Mouse (Mus musculus) ZHBTc4 (cell line): ENCODE measurements around the gene Rbfox2.

ENCODE experiments used
- DNase-seq: peaks from one replicate; pipeline ENCODE4 v3.0.0-alpha.2; 2011; ENCODE audit warnings: low read depth, low spot score

Gene Rbfox2

DNA sequence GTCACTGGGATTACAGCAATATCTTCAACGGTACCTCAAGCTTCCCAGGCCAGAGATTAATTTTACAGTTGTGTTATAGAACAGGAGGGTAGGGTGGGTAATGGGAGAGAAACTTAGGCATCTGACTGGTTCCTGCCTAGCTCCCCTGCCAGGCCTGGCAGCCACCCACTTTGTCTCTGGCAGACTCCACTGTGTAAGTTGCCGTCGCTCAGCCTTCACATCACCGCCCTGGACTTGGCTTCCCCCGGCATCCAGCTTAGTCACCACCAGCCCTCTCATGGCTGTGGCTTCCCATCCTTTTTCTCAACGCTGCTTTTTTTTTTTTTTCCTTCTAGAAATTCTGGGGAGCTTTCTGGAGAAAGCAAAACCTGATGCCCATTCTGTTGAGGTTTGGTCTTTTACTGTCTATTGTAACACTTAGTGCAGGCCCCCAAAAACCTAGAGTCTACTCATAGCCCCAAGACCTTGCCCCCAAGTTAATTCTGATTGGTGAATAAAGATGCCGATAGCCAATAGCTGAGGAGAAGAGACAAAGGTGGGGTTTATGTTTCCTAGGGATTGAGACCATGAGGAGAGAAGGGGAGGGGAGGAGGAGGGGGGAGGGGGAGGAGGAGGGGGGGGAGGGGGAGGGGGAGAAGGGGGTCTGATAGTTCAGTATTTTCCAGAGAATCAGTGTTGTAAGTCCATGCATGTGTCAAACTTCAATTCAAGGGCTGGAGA, 25.6 kb upstream of the Rbfox2 start:
- DNase-seq = no peak

DNA sequence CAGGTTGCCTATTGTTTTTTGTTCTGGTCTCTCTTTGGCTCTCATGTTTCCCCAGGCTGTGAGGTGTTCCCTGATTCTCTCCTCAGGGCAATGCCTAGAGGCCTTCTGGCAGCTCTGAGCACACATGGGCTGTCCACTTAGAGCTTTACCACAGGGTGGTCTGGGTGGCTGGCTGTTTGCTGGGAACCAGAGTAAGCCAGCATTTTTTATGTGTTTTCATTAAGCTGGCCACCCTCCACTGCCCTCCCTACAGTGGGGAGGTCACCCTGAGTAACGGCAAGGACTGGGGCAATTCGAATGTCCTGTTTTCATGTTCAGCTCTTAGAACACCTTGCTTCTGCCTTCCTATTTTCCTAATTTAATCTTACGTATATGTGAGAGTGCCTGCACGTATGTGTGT, 24.6 kb upstream of the Rbfox2 start:
- no peak for DNase-seq

DNA sequence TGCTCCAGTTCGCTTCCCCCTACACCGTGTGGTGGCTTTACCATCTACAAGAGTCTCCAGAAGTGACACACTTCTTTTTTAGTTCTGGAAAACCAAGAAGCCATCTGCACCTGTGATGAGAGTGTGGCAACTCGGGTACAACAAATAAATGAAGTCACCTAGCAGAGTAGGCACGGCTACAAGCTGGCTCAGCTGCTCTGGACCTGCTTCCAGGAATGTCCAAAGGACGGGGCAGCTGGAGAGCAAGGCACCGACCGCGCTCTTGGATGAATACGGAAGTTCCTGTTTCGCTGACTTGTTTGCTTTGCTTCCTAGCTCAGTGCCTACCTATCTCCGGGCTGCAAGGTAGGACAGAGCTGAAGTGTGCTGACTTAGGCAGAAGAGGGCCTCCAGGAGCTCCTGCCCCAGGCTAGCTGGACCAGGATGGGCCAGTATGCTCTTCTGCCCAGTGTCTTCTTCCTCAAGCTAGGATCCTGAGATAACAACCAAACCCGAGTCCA, 22.9 kb upstream of the Rbfox2 start:
- DNase-seq = no peak

DNA sequence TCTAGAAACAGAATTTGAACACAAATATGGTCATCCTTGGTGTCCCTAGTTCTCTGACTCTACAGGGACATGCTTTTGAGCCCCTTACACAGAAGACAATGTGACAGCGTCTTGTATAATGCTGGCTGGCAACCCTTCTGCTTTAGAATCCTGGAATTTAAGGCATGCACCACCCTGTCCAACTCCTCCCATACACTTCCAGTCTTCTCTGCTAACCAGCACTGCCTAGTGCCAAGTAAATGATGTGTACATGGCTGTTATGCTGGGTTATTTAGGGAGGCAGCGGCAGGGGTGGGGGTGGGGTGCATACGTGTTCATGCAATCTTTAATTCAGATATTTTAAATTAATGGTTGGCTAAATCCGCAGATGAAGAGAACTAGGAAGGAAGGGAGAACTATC, 19.6 kb upstream of the Rbfox2 start:
- DNase-seq = no peak

DNA sequence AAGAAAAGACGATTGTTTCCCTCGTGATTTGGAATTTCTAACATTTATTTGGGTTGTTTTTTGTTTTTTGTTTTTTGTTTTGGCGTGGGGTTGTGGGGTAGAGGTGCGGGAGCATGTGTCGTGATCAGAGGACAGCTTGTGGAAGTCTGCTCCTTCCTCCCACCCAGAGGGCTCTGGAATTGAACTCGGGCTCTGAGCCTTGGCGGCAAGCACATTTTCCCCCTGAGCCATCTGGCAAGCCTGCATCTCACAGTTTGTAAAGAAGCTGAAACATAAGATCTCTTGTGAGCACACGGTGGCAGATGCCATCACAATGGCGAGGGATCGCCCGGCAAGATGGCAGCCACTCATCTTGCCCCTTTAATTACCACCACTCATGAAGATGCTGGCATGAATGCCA, 17.6 kb upstream of the Rbfox2 start:
- DNase-seq = no peak

DNA sequence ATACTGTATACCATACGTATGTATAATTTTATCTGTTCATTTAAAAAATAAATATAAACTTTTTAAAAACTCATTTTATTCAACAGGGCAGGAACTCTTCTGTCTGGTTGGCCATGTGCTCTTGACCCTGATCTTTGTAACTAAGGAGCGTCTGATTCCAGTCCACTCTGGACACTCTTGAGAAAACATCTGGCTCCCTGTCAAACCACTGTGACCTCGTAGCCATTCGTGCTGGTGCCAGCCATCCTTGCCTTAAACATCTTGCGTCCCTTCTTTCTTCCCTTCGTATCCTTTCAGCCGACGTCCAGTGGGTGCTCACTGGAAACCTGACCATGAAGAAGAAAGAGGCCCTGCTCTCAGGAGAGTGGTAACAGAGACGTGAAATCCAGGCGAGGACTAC, 16.4 kb upstream of the Rbfox2 start:
- no peak for DNase-seq

DNA sequence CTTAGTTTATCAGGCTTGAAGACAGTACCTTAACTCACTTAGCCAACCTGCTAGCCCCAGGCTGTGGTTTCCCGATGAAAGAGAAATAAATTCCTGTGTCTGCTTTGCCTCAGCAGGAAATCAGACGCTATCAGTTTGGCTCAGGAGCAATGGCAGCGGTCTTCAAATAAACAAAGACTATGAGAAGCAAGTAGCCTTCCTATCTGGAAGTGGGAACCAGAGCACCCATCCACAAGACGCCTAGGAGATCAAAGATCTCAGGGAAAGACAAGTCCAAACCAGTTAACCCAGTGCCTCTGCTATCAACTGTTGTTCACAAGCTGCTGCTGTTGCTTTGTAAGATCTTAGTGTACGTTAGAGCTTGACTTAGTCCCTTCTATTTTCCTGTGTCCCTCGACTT, 6.9 kb upstream of the Rbfox2 start:
- peak; percentile 70 for DNase-seq

DNA sequence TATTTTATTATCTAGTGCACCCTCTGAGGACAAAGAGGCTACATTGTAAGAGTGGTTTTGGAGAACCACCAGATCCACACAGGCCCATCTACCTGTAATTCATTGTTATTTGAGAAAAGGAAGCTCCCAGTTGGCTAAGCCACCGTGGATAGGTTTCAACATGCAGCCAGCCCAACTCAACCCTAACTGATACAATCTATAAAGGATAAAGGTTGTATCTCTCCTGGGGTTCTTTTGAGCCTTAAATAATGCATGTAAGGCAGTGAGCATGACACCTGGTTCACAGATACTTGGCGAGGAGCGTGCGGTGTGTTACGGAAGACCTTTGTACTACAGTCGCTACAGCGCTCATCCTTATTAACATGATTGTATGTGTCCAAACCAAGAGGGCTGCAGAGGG, 6.0 kb upstream of the Rbfox2 start:
- DNase-seq = no peak

DNA sequence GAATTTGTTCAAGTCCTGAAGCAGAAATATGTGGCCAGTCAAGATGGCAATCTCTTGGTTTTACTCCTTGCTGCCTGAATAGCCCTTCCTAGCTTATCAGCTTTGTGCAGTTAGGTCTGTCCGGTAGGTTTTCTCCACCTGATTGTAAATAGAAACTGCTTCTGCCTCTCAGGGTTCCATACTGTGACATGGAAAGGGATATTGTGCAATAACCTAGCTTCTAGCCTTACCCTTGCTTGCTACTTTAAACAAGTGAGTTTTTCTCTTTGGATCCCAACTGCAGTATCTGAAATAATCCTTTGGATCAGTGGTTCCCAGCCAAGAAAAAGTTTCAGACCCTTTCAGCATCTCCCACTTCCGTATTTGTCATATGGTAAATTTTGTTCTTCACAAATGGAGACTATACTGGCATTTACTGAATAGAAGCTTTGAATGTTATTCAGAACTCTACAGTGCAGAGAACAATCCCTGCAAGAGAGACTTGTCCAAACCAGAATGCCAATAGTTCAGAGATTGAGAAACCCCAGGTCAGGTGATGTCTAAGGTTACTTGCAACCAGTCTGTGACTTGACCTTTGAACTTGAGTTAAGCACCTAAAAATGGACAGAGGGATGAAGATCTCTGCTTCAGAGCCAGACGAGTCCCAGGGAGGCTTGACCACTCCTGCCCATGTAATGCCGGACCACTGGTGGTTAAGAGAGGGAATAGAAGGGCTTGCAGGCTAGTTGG, 1.1 kb upstream of the Rbfox2 start:
- no peak for DNase-seq

DNA sequence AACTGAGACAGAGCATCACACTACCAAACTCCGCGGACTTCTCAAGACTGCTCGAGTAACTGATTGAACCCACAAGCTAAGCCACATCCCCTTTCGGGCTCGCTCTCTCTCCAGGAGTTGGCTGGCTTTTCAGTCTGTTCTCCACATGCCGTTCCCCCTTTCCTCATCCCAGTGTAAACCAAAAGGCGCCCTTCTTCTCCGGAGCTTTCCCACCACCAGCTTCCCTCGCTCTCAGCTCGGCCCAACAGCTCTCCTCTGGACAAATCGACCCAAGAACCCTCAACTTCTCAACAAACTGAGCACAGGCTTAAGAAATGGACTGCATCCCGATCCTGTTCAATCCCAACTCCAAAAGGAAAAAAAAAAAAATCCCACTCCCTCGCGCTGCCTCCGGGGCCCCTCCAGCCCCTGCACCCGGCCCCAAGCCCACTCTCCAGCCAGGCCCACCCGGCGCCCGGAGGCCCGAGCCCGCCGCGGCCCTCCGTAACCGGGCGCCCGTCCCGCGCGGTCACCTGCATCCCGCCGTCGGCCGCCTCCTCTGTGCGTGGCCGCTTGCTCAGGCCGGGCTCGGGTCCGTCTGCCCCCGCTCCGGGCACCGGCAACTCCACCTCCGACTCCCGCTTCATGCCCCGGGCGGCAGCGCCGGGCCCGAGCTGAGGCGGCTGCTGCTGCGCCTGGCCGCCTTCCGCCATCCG, 805 bp downstream of the Rbfox2 start:
- peak; percentile 55 for DNase-seq

DNA sequence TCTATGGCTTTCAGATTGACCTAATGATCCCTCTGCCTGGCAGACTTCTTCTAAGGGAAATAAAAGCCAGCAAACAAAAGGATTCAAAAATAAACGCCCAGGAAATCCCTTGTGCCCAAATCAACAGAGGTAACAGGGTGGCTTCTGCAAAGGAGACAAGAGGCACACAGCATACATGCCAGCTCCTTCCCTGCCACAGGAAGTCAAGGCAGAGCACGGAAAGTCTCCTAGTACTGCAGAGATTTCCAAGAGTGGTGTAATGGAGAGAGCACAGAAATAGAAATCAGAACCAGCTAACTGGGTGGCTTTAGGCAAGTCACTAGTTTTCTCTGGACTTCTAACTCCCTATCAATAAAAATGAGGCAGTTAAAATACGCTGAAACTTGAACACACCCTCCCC, 1.8 kb downstream of the Rbfox2 start:
- DNase-seq = no peak

DNA sequence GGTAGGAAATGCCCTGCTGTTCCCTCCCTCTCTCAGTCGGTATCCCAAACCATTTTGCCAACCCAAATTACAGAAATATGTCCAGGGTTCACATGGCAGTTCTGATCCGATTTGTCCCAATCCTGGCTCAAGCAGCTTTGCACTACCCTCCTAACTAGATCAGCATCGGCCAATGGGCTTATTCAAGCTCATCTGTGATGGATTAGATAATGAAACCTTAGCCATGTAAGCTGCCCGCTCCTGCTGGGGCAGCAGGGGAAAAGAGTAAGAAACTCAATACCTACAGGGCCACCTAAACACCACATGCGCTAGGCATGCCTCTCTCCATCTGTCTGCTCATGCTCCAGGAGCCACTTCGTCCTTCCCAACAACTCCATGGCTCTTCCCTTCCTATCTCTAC, 5.7 kb downstream of the Rbfox2 start:
- no peak for DNase-seq

DNA sequence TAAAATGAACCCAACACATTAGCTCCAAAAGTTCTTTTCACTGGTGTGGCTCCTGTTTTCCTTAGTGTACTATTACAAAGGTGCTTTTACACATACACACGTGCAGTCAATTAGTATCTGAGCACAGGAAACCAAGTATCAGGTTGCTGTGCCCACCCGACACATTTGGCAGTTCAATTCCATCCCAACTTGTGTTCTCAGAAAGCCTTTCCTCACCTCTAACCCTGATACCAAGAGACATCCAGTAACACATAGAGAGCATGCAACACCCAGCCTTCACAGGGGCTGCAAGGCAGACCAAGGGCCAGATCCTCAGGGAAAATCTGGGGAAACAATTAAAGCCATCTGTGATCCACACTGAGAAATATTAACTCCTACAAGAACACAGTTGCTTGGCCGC, 8.2 kb downstream of the Rbfox2 start:
- DNase-seq = no peak

DNA sequence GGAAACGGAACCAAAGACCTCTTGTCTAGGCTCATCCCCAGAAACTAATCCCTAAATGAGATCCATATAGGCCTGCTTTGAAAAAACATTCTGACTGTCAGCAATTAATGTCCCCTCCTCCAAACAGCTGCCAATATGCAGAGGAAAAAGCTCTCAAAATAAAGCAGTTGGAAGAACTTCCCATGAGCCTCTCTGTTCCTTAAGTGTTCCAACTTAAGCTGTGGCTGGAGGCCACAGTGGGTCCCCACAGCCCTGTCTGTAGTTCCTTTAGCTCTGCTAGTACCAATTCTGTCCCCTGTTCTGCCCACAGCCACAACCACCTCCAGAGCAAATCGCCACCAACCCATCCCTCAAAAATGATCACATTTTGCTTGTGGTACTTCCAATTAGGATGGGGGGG, 10.2 kb downstream of the Rbfox2 start:
- DNase-seq = no peak

DNA sequence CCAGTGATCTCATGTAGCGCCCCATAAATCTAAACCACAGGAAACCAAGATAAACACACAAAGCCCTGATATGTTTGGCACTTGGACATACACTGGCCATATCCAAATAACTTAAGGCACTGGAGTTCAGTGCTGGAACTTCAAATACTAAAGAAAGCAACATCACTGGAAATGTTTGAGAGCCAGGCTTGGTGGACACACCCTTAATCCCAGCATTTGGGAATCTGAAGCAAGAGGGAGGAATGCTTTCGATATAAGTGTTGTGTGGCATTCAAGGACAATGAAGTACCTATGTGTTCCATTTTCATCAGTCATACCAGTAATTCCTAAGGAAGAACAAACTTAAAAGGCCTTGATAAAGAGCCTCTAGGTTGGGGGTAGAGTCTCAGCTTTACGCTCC, 13.3 kb downstream of the Rbfox2 start:
- no peak for DNase-seq

DNA sequence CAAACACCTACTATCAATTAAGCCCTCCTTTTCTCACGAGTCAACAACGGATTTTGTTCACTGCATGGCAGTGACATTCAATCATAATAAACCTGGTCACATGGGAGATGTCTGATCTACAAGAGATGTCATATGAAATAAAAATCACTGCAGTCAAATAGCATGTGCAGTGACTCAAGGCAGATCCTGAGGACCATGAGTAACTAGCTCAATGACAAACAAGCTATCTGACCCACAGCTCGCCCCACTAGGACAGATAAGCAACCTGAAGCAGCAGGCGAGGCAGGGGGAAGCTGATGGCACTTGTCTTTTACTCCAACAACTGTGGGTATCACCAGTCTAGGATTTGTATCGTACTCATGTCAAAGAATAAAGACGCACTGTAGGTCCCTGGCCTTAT, 14.4 kb downstream of the Rbfox2 start:
- DNase-seq = no peak

DNA sequence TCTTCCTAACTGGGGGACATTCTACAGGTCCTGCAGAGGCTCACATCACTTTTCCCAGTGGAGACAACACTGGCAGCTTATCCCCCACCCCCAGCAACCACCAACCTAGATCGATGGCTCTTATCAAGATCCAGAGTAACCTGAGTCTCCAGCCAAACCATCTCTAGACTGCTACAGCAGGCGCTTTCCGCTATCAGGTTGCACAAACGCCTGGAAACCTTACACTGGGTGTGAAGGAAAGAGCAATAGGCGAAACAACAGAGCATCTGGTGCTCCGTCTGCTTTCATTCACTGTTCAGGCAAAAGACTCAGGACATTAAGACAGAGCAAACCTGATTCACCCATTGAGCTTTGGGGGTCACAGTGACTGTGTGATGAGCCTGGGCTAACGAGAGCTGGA, 15.3 kb downstream of the Rbfox2 start:
- no peak for DNase-seq

DNA sequence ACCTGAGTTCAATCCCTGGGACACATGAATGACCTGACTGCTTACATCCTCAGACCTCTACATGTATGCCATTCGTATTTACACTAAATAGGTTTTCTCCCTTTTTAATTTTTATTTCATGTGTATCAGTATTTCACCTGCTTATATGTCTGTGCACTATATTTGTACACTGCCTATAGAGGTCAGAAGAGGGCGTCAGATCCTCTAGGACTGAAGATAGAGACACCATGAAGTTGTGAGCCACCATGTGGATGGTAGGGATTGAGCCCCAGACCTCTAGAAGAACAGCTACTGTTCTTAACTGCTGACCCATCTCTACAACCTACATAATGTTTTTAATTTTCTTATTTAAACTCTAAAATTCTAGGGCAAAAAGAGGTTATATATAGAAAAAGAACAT, 16.5 kb downstream of the Rbfox2 start:
- no peak for DNase-seq

DNA sequence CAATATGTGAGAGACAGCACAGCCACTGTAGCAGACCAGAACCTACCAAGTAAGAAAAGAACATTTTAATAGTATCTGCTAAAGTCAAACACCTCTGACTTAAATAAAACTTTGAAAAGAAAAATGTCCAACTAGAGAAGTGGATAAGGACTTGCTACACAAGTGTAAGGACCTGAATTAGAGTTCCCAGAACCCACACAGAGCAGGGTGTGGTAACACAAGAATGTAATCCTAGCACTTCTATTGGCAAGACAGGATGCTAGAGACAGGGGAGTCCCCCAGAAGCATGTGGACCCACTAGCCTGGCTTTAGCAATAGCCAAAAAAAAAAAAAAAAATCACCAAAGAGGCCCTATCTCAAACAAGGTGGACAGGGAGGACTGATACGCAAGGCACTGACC, 26.7 kb downstream of the Rbfox2 start:
- DNase-seq = no peak

DNA sequence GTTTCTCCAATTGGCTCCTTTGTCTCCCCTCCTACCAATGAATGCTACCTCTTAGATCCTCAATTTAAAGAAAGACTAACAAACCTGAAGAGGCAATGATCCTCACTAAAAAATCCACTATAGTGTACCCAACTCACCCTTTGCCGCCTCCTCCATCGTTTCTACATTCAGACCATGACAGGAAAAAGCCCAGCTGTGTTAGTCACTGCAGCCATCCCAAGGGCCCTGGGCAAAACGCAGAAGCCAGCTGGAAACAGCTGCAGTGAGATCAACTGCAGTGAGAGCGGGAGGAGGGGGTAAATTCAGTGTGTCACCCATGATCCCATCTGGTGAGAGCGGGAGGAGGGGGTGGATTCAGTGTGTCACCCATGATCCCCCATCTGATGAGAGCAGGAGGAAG, 28.0 kb downstream of the Rbfox2 start:
- DNase-seq = no peak

DNA sequence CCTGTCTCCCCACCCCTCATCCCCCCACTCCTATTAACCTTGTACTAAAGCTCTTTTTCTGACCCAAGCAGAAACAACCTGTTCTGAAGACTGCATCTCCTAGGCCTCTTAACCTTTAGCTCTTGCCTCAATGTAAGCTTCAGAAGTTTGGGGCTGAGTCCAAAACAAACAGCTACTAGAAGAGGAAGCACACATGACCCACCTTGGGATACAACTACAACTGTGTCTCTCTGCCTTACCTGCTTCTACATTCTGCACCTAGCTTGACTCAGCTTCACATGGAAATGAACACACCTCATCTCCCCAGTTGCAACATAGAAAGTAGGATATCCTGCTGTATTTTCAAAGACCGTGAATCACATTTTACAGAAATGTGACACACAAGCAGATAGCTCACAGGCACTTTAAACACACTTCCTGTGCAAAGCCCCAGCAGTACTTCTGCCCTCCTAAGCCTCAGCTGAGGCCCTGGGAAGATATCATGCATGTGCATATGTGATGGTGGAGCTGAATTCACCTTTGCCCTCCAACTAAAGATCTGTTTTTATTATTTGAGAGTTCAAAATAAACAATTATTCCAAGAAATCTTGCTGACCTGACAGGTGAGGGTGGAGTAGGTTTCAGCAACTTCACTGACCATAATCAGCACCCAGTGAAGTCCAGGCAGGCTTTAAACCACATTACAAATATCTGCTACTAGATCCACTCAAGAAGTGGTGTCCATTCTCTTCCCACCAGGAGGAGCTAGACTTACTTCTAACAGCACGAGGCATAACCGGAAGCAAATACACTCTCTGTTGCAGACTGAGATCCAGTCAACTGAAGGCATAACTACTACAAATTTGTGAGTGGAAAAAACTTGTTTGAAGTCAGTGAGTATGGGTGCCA, 29.7 kb downstream of the Rbfox2 start:
- peak; percentile 46 for DNase-seq

DNA sequence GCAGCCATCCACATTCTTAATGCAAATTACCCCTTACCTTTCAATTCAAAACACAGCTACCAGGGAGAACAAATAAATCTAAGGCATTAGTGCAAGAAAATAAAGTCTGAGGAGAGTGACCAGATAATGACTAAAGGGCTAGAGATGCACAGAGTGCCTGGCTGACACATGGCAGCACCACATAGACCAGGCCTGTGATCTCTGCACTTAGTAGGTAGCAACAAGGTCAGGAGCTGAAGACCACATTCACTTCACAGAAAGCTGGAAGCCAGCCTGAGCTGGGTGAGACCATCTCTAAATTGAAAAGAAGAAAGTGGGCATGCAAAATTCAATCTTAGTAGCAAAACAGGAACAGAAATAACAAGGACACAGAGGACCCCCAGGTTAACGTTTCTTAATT, 30.5 kb downstream of the Rbfox2 start:
- no peak for DNase-seq
